Mouse (Mus musculus): ENCODE measurements around the gene Abhd4.
A peak's percentile ranks its signal among the peaks of the same experiment; 100 is the strongest.
"Not testable (repeated sequence)": the region's sequence is repeated elsewhere in the genome, so short reads cannot be mapped to it uniquely, and the experiment has no call there.

The Abhd4 gene

GRCm38 (mm10) chr14:54222289-54222727 lies 31.7 kb upstream of the Abhd4 start:
- no peak for DNase-seq (ENCODE audit: low read depth, low spot score)

GRCm38 (mm10) chr14:54223315-54224063 lies 30.5 kb upstream of the Abhd4 start:
- DNase-seq (ENCODE audit: low read depth, low spot score) = no peak

GRCm38 (mm10) chr14:54224064-54224417 lies 29.9 kb upstream of the Abhd4 start:
- no peak for DNase-seq (ENCODE audit: low read depth, low spot score)

- no peak for DNase-seq (ENCODE audit: low read depth, low spot score)
Observed at GRCm38 (mm10) chr14:54224484-54225467, 29.2 kb upstream of the Abhd4 start.

- DNase-seq (ENCODE audit: low read depth, low spot score) = no peak
Observed at GRCm38 (mm10) chr14:54225725-54226124, 28.3 kb upstream of the Abhd4 start.

- DNase-seq (ENCODE audit: low read depth, low spot score) = no peak
Observed at GRCm38 (mm10) chr14:54226911-54227811, 26.8 kb upstream of the Abhd4 start.

- peak; percentile 78 for DNase-seq (ENCODE audit: low read depth, low spot score)
Observed at GRCm38 (mm10) chr14:54227911-54228451, 26.0 kb upstream of the Abhd4 start.

GRCm38 (mm10) chr14:54228501-54228900 lies 25.5 kb upstream of the Abhd4 start:
- no peak for DNase-seq (ENCODE audit: low read depth, low spot score)

GRCm38 (mm10) chr14:54228933-54229713 lies 24.9 kb upstream of the Abhd4 start:
- DNase-seq (ENCODE audit: low read depth, low spot score) = no peak

GRCm38 (mm10) chr14:54229849-54230248 lies 24.1 kb upstream of the Abhd4 start:
- DNase-seq (ENCODE audit: low read depth, low spot score) = not testable (repeated sequence)

GRCm38 (mm10) chr14:54230638-54231150 lies 23.3 kb upstream of the Abhd4 start:
- no peak for DNase-seq (ENCODE audit: low read depth, low spot score)

GRCm38 (mm10) chr14:54231176-54231956 lies 22.6 kb upstream of the Abhd4 start:
- no peak for DNase-seq (ENCODE audit: low read depth, low spot score)

- DNase-seq (ENCODE audit: low read depth, low spot score) = no peak
Observed at GRCm38 (mm10) chr14:54232143-54232542, 21.8 kb upstream of the Abhd4 start.

- DNase-seq (ENCODE audit: low read depth, low spot score) = no peak
Observed at GRCm38 (mm10) chr14:54232811-54233558, 21.0 kb upstream of the Abhd4 start.

- DNase-seq (ENCODE audit: low read depth, low spot score) = no peak
Observed at GRCm38 (mm10) chr14:54233559-54234143, 20.3 kb upstream of the Abhd4 start.

- DNase-seq (ENCODE audit: low read depth, low spot score) = no peak
Observed at GRCm38 (mm10) chr14:54234231-54235040, 19.6 kb upstream of the Abhd4 start.

- no peak for DNase-seq (ENCODE audit: low read depth, low spot score)
Observed at GRCm38 (mm10) chr14:54235825-54236540, 18.0 kb upstream of the Abhd4 start.
